Mouse (Mus musculus): ENCODE measurements around the gene Eif4g3. TPM values are rescaled to one million over a fixed set of nuclear protein-coding genes. Genes with fewer than 3 reads are reported as not detected.
"Not testable (repeated sequence)": the region's sequence is repeated elsewhere in the genome, so short reads cannot be mapped to it uniquely, and the experiment has no call there.

Gene Eif4g3
- 10 to 100 TPM; 44.1 to 48.1 TPM for total RNA-seq (2021)

DNA sequence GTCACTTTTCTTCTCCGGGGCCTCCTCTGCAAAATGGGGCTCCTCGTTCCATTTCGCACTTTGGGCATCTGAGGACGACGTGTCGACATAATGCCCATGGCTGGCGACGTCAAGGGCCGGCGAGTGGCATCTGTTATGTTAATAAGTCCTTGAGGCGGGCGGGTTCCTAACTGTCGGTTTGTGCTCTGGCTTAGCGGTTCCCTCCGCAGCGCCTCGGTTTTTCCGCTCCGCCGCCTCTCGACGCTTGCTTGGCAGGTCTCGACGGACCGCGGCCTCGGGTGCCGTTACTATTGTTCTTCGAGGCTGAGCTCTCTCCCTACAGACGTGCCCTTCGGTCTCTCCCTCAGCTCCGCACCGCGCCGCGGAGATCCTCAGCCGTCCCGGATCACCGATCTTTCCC lies at the start of gene Eif4g3:
Eif4g3 (plus strand) TSS at position 133 of the 400 bp plus-strand sequence.
- DNase-seq (ENCODE audit: low spot score) = no peak
- intact Hi-C loops (cut with DNase I) = no loop called here

DNA sequence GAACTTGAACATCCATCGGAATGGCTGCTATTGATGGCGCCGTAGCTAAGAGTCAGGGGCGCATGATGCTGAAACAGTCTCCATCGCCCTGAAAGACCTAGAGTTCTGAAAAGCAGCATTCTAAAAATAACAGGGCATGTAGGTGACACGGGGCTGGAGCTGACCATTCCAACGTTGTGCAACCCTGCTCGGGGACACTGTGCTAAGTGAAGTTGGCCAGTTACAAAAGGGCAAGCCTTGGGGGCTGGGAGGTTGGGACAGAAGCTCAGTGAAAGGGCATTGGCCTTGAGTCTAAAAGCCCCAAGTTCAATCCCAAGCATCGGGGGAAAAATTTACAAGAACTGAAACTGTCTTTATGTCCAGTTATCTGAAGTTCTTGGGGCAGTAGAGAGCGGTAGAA lies 49.3 kb upstream of the Eif4g3 start:
- intact Hi-C loops (cut with DNase I) = no loop called here
- no peak for DNase-seq (ENCODE audit: low spot score)

DNA sequence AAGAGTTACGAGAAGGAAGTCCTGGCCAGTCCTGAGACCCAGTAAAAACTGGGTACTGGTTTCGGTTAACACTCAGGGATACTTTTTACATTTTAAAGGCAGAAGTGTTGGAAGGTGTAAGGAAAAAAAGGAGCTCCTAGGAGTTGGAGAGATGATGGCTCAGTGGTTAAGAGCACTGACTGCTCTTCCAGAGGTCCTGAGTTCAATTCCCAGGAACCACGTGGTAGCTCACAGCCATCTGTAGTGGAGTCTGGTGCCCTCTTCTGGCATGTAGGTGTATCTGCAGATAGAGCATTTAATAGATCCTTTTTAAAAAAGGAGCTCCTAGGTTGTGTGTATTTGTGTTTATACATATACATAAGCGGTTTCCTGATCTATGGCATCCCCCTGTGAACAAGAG lies 47.4 kb upstream of the Eif4g3 start:
- intact Hi-C loops (cut with DNase I) = loop anchor here (2.0 kb wide), 3 partner anchors 33 to 219 kb away; no protein-coding TSS in a partner anchor
- DNase-seq (ENCODE audit: low spot score) = no peak

DNA sequence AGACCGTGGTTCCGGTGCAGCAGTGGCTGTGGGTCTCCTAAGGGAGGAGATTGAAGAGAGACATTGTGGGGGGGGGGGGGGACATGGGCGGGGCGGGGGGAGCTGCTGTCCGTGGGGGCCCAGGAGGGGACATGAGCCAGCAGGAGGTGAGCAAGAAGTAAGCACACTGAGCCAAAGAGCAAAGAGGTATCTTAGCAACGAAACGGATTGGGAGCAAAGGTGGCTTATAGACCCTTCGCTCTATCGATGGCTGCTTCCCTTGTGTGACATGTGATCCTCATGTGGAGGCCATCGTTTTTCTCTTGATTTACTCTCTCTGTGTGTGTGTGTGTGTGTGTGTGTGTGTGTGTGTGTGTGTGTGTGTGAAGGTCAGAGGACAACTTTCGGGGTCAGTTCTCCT lies 46.4 kb upstream of the Eif4g3 start:
- intact Hi-C loops (cut with DNase I) = no loop called here
- no peak for DNase-seq (ENCODE audit: low spot score)

DNA sequence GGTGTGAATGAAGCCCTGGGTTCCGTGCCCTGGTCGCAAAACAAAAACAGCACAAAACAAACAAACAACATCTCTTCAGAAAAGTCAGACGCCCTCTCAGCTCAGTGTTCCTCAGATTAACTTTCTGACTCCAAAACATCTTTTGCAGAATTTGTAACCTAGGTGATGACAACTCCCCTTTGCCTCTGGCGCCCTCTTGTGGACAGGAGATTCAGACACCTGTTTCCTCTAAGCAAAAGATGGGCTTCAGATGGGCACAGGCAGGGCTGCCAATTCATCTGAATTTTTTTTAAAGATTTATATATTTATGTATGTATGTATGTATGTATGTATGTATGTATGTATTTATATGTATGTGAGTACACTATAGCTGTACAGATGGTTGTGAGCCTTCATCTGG lies 40.0 kb upstream of the Eif4g3 start:
- intact Hi-C loops (cut with DNase I) = loop anchor here (1.0 to 2.0 kb wide), 3 partner anchors 41 to 222 kb away; no protein-coding TSS in a partner anchor
- DNase-seq (ENCODE audit: low spot score) = no peak

DNA sequence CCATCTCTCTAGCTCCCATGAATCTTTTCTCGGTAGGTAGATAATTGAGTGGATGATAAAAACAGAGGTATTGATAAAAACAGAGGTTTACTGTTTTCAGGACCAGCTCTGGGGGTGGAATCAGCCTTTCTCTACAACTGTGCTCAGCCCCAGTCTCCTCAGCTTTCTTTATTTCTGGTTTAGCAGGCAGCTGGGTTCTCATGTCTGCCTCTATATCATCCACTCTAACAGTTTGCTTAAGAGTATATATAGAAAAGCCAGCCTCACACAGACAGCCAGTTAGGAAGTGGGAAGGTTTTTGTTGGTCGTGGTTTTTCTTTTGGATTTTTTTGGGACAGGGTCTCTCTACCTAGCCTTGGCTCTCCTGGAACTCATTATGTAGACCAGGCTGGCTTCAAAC lies 38.6 kb upstream of the Eif4g3 start:
- DNase-seq (ENCODE audit: low spot score) = no peak
- intact Hi-C loops (cut with DNase I) = no loop called here

DNA sequence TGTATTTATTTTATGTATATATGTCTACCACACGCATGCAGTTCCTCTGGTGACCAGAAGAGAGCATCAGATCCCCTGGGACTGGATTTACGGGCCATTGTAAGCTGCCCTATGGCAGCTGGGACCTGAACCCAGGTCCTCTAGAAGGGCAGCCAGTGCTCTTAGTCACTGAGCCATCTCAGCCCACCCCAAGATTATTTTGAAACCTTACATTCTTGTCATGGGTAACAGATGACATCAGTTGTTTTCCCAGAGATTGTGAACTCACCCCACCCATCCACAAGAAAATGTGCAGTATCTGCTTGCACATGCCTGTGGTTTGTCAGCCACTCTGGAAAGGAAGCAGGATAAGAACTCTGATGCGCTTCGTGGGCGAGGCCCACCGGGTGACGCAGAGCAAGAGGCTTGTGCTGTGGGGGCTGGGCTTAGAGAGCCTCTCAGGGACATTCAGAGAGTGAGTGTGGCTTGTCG lies 37.9 kb upstream of the Eif4g3 start:
- intact Hi-C loops (cut with DNase I) = no loop called here
- DNase-seq (ENCODE audit: low spot score) = peak; percentile 71

DNA sequence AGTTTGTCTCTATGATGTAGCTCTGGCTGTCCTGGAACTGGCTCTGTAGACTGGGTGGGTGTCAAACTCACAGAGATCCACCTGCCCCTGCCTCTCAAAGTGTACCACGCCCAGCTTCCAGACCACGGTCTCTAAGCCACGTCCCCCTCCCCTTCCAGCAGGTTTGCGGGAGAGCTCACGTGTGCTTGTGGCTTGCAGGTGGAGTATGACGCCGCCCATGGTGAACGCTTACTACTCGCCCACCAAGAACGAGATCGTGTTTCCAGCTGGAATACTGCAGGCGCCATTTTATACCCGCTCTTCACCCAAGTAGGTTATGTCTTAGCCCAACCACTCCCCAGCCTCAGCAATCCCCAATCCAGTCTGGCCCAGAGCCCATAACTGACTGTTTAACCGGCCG lies 36.6 kb upstream of the Eif4g3 start:
- DNase-seq (ENCODE audit: low spot score) = no peak
- intact Hi-C loops (cut with DNase I) = no loop called here

DNA sequence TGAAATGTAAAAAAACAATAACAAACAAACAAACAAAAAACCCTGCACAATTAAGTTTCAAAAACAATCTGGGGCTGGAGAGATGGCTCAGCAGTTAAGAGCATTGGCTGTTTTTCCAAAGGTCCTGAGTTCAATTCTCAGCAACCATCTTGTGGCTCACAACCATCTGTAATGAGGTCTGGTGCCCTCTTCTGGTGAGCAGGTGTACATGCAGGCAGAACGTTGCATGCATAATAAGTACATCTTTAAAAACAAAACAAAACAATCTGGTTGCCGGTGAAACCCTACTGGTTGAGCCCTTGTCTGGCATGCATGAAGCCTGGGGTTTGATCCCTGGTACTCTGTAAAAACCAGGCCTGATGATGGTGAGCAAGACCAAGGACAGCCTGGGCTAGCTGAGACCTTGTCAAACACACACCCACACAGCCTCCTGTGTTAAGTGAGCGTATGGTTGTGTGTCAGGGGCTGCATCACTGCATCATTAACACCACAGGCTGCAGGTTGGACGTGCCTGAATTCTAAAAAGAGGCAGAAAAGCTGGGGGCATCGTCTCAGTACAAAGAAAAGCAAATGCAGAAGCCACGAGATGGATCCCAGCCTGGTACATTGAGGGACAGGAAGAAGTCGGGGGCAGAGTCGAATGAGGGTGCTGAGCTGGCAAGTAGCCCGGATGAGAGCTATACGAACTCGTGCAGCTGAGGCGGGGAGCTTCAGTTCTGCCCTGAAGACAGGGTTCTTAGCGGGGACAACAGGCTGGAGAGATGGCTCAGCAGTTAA lies 32.7 kb upstream of the Eif4g3 start:
- intact Hi-C loops (cut with DNase I) = loop anchor here (10.0 kb wide), 1 partner anchor 145 kb away; no protein-coding TSS in a partner anchor
- no peak for DNase-seq (ENCODE audit: low spot score)

DNA sequence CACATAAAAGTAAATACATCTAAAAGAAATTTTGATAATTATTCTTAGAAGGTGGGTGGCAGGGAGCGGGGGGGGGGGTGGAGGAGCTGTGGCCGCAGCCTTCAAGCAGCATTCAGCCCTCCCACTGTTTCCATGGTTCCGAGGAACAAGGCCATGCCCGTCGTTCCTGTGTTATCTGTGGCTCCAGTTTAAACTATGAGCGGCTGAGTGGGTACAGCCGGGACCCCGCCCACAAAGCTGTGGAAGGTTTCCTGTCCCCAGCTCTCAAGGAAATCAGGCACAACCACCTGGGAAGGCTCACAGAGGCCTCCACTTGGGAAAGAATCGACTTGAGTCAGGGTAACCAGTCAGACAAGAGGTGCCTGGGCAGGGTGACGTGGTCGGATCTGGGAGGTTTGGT lies 32.1 kb upstream of the Eif4g3 start:
- intact Hi-C loops (cut with DNase I) = loop anchor here (10.0 kb wide), 1 partner anchor 144 kb away; no protein-coding TSS in a partner anchor
- no peak for DNase-seq (ENCODE audit: low spot score)

DNA sequence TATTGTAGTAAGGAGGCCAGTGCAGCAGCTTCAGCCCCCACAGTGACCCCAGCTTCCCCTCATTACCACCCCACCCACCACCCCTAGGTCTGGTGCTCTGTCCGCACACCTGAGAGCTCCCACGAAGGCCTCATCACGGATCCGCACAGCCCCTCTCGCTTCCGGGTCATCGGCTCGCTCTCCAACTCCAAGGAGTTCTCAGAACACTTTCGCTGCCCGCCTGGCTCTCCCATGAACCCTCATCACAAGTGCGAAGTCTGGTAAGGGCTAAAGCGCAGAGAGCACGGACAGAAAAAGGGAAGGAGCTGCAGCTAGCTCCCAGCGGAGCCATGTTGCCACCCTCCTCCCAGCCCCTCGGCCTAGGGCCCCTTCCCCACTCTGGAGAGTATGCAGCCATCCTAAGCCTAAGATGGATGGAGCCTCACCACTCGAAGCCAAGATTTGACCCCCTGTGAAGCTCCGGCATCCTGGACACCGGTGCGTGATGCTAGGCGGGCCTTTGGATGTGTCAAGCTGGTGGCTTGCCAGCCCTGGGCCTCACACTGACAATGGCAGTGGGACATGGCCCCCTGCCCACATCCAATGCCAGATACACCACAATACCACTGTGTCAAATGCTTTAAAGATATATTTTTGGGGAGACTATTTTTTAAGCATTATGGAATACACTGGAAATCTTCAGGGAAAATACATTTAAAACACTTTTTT lies 30.0 kb upstream of the Eif4g3 start:
- DNase-seq (ENCODE audit: low spot score) = no peak
- intact Hi-C loops (cut with DNase I) = loop anchor here (10.0 kb wide), 1 partner anchor 142 kb away; no protein-coding TSS in a partner anchor

DNA sequence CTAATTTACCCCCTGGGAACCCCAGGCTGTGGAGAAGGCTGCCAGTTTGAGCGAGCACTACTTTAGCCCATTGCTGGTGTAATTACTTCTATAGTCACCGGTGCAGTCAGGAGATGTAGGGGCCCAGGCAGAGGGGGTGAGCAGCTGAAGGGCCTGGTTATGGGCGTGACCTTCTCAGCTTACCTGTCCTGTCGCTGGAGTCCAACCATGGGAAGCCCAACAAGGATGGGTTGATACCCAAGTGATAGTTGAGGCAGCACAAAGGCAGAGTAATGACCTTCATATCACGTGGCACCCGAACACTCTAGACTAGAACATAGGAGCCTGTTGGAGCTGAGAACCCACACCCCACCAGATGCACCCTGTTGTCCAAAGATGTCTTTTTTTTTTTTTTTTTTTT lies 29.4 kb upstream of the Eif4g3 start:
- no peak for DNase-seq (ENCODE audit: low spot score)
- intact Hi-C loops (cut with DNase I) = loop anchor here (10.0 kb wide), 1 partner anchor 141 kb away; no protein-coding TSS in a partner anchor

DNA sequence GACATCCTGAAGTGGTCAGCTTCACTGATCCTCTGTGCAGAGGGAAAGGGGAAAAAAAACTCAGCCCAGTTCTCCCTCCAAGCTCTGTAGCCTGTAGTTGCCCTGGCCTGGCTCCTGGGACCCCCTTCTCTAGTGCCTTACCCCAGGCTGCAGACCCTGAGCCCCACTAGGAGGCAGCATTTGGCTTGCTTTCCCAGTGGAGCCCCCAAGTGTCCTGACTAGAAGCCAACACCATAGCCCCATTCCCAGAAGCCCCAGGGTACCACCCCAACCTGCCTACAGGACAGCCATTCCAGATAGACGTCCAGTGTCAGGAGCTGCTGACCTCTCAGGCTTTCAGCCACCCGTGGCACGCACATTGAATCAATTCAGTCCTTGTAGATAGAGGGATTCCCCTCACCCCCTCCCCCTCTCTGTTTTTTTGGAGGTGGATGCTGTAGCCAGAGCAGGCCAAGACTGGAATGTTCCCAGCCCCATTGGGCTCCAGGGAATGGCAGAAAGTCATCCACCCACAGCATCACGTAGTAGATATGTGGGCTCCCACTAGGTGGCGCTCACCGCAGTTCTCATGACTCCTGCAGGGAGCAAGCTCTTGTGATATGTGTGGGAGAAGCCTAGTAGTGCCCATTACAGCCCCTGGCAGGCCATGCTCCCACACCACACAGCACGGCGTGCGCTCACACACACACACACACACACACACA lies 28.8 kb upstream of the Eif4g3 start:
- intact Hi-C loops (cut with DNase I) = loop anchor here (10.0 kb wide), 1 partner anchor 141 kb away; no protein-coding TSS in a partner anchor
- peak; percentile 69 for DNase-seq (ENCODE audit: low spot score)

DNA sequence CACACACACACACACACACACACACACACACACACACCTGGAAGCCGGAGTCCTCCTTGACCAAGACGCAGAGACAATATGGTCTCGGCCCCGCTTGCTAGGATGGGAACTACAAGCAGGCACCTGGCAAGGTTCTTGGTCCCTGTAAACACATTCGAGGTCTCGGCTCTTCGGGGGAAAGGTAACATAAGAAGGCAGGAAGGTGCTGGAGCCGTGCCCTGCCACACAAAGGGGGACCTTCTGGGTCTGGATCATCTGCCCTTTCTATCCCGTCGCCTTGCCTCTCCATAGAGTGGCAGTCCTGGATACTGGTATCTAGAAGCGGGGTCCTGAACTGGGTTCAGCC lies 28.3 kb upstream of the Eif4g3 start:
- intact Hi-C loops (cut with DNase I) = loop anchor here (10.0 kb wide), 1 partner anchor 140 kb away; no protein-coding TSS in a partner anchor
- no peak for DNase-seq (ENCODE audit: low spot score)

DNA sequence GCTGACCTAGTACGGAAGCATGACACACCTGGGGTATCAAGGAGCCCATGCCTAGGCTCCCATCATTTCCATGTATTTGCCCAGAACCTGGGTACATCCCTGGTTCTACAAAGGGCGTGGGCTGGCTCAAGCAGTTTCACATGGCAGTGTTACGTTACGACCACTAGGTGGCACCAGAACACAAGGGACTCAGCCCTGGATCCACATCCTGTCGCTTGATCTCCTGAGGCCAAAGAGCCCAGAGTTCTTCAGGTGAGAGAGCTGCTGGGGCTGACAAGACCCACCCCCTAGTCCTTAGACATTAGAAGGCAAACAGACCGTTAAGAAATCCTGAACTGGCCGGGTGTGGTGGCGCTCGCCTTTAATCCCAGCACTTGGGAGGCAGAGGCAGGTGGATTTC lies 24.6 kb upstream of the Eif4g3 start:
- intact Hi-C loops (cut with DNase I) = loop anchor here (10.0 kb wide), 1 partner anchor 137 kb away; no protein-coding TSS in a partner anchor
- DNase-seq (ENCODE audit: low spot score) = peak; percentile 52

DNA sequence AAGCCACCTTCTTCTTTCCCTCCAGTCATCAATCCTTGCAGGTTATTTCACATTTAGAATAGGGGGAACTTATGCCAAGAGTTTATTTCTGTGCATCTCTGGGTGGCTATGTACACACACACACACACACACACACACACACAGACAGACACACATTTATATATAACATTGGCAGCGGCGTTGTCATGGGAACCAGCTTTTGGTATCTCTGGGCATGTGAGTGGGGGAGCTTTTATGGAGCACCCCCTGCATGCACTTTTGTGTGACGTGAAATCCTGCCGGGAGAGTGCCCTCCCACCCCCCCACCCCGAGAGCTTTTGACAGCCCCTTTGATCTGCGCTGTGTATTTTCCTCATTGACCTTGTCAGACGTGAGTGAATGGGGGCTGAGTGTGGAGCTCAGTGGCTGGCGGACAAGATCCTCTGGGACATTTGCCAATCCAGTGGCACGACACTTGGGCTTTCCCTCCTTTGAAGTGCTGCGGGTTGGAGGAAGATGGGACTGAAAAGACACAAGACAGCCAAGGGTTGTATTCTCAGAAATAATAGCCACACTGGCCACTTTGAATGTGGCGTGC lies 22.1 kb upstream of the Eif4g3 start:
- DNase-seq (ENCODE audit: low spot score); intact Hi-C loops (cut with DNase I): not testable (repeated sequence)

DNA sequence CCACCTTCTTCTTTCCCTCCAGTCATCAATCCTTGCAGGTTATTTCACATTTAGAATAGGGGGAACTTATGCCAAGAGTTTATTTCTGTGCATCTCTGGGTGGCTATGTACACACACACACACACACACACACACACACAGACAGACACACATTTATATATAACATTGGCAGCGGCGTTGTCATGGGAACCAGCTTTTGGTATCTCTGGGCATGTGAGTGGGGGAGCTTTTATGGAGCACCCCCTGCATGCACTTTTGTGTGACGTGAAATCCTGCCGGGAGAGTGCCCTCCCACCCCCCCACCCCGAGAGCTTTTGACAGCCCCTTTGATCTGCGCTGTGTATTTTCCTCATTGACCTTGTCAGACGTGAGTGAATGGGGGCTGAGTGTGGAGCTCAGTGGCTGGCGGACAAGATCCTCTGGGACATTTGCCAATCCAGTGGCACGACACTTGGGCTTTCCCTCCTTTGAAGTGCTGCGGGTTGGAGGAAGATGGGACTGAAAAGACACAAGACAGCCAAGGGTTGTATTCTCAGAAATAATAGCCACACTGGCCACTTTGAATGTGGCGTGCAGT lies 17.9 kb upstream of the Eif4g3 start:
- intact Hi-C loops (cut with DNase I); DNase-seq (ENCODE audit: low spot score): not testable (repeated sequence)

DNA sequence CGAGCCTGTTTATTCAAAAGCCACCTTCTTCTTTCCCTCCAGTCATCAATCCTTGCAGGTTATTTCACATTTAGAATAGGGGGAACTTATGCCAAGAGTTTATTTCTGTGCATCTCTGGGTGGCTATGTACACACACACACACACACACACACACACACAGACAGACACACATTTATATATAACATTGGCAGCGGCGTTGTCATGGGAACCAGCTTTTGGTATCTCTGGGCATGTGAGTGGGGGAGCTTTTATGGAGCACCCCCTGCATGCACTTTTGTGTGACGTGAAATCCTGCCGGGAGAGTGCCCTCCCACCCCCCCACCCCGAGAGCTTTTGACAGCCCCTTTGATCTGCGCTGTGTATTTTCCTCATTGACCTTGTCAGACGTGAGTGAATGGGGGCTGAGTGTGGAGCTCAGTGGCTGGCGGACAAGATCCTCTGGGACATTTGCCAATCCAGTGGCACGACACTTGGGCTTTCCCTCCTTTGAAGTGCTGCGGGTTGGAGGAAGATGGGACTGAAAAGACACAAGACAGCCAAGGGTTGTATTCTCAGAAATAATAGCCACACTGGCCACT lies 13.7 kb upstream of the Eif4g3 start:
- intact Hi-C loops (cut with DNase I); DNase-seq (ENCODE audit: low spot score): not testable (repeated sequence)

DNA sequence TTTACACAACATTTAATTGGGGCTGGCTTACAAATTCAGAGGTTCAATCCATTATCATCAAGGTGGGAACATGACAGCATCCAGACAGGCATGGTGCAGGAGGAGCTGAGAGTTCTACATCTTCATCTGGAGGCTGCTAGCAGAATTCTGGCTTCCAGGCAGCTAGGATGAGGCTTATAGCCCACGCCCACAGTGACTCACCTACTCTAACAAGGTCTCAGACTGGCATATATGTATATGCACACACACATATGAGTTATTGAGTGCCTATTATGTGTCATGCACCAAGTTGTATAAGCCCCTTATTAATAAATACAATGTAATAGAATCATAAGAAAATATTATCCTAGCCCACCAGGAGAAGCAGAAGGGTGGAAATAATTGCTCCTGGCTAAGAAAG lies 10.0 kb upstream of the Eif4g3 start:
- intact Hi-C loops (cut with DNase I) = no loop called here
- DNase-seq (ENCODE audit: low spot score) = no peak
